Mouse (Mus musculus) testis, postnatal 14 days (tissue): ENCODE results near the gene Spdye4c.

Experiments
- DNase-seq: peaks from one replicate; pipeline ENCODE4 v3.0.0; 2021; ENCODE audit warnings: low spot score

Gene Spdye4c

GRCm38 (mm10) chr2:128590909-128591308 lies at the start of gene Spdye4c:
TSS of gene Spdye4c (plus strand) at chr2:128591209.
- DNase-seq: no peak

GRCm38 (mm10) chr2:128543495-128543894 lies 47.5 kb upstream of the Spdye4c start:
- DNase-seq: no peak

- no peak for DNase-seq
Observed at GRCm38 (mm10) chr2:128544421-128545137, 46.4 kb upstream of the Spdye4c start.

- no peak for DNase-seq
Observed at GRCm38 (mm10) chr2:128545447-128545846, 45.6 kb upstream of the Spdye4c start.

GRCm38 (mm10) chr2:128547079-128547478 lies 43.9 kb upstream of the Spdye4c start:
- DNase-seq: no peak

- no peak for DNase-seq
Observed at GRCm38 (mm10) chr2:128548262-128548661, 42.7 kb upstream of the Spdye4c start.

- DNase-seq: no peak
Observed at GRCm38 (mm10) chr2:128549561-128549960, 41.4 kb upstream of the Spdye4c start.

- DNase-seq: no peak
Observed at GRCm38 (mm10) chr2:128549963-128550362, 41.0 kb upstream of the Spdye4c start.

GRCm38 (mm10) chr2:128552080-128552791 lies 38.8 kb upstream of the Spdye4c start:
- DNase-seq: no peak

- no peak for DNase-seq
Observed at GRCm38 (mm10) chr2:128552798-128553720, 38.0 kb upstream of the Spdye4c start.

- DNase-seq: no peak
Observed at GRCm38 (mm10) chr2:128555082-128555481, 35.9 kb upstream of the Spdye4c start.

GRCm38 (mm10) chr2:128564195-128564594 lies 26.8 kb upstream of the Spdye4c start:
- no peak for DNase-seq

GRCm38 (mm10) chr2:128565904-128566303 lies 25.1 kb upstream of the Spdye4c start:
- no peak for DNase-seq

GRCm38 (mm10) chr2:128566304-128567147 lies 24.5 kb upstream of the Spdye4c start:
- no peak for DNase-seq

- DNase-seq: no peak
Observed at GRCm38 (mm10) chr2:128568018-128568417, 23.0 kb upstream of the Spdye4c start.

GRCm38 (mm10) chr2:128568490-128568889 lies 22.5 kb upstream of the Spdye4c start:
- DNase-seq: no peak

GRCm38 (mm10) chr2:128571001-128571400 lies 20.0 kb upstream of the Spdye4c start:
- no peak for DNase-seq

GRCm38 (mm10) chr2:128572726-128573624 lies 18.0 kb upstream of the Spdye4c start:
- DNase-seq: peak; percentile 40

- DNase-seq: no peak
Observed at GRCm38 (mm10) chr2:128582881-128583280, 8.1 kb upstream of the Spdye4c start.

GRCm38 (mm10) chr2:128592301-128592700 lies 1.3 kb downstream of the Spdye4c start:
- no peak for DNase-seq
